Mouse (Mus musculus) heart, embryonic 12.5 days (tissue): Measurements from ENCODE around the gene Mtfmt. TPM values are rescaled to one million over a fixed set of nuclear protein-coding genes. Genes with fewer than 3 reads are reported as not detected.

Source experiments
- ATAC-seq: fragments of 200-750 bp; cut with Nextera tagmentation; 2 replicates; pipeline ENCODE4 v1.8.0; 2017; ENCODE audit warnings: moderate TSS enrichment, moderate library complexity; ENCODE audit not compliant: insufficient number of reproducible peaks, low FRiP score
- H3K27ac ChIP-seq: fragments of 300-500 bp; sonication (generic); 2 replicates; pipeline ENCODE4 v1.5.1; 2016; ENCODE audit warnings: mild to moderate bottlenecking, moderate library complexity; ENCODE audit not compliant: poor library complexity, severe bottlenecking
- H3K27me3 ChIP-seq: fragments of 300-500 bp; sonication (generic); replicated peaks from 2 replicates; pipeline ENCODE4 v1.6.1; 2016; ENCODE audit warnings: mild to moderate bottlenecking, moderate library complexity
- H3K36me3 ChIP-seq: fragments of 300-500 bp; sonication (generic); 2 replicates; pipeline ENCODE4 v1.6.1; 2016; ENCODE audit warnings: mild to moderate bottlenecking, moderate library complexity
- H3K4me1 ChIP-seq: fragments of 300-500 bp; sonication (generic); replicated peaks from 2 replicates; pipeline ENCODE4 v1.6.1; 2016; ENCODE audit warnings: mild to moderate bottlenecking
- H3K4me2 ChIP-seq: fragments of 300-500 bp; sonication (generic); 2 replicates; pipeline ENCODE4 v1.6.1; 2016; ENCODE audit warnings: mild to moderate bottlenecking, moderate library complexity
- H3K4me3 ChIP-seq: fragments of 300-500 bp; sonication (generic); 2 replicates; pipeline ENCODE4 v1.5.1; 2016; ENCODE audit warnings: mild to moderate bottlenecking
- H3K9ac ChIP-seq: fragments of 300-500 bp; sonication (generic); 2 replicates; pipeline ENCODE4 v1.6.1; 2016; ENCODE audit warnings: mild to moderate bottlenecking, moderate library complexity
- H3K9me3 ChIP-seq: fragments of 300-500 bp; sonication (generic); replicated peaks from 2 replicates; pipeline ENCODE4 v1.6.1; 2016; ENCODE audit warnings: mild to moderate bottlenecking, moderate library complexity
- WGBS: fragments of 180-500 bp; shearing (Covaris S2); methylation state at CpG from one replicate; pipeline ENCODE4 v1.1.7; 2016; 5-methylcytosine and 5-hydroxymethylcytosine counted together
- polyA plus RNA-seq: library from polyadenylated mRNA; unstranded; fragments of >200 nt; fragmentation: Nextera tagmentation; extraction: Ambion mirVana; gene quantifications from 2 replicates; pipeline ENCODE4 v1.2.1, GENCODE M21; 2016

Mtfmt gene
- polyA plus RNA-seq, 1 experiment from 2014 or later = 17.5 TPM

- Histone ChIP-seq H3K4me1 (no peaks in the 10 kb centered on the region), H3K36me3 (no peaks in the 10 kb centered on the region), H3K4me3 (no peak overlapping the region), H3K9ac (no peak overlapping the region), H3K9me3 (no peaks in the 10 kb centered on the region), H3K4me2 (no peak overlapping the region), H3K27me3 (no peaks in the 10 kb centered on the region), H3K27ac (no peak overlapping the region)
- 64% methylated on average over 2 of the region's 2 CpGs for WGBS
- ATAC-seq = no peak
Measured at GRCm38 (mm10) chr9:65427511-65427910, 8.1 kb upstream of the Mtfmt start.

GRCm38 (mm10) chr9:65428003-65428402 lies 7.6 kb upstream of the Mtfmt start:
- no peaks in the 10 kb centered on the region for H3K36me3 ChIP-seq
- no peak overlapping the region for H3K4me2 ChIP-seq
- no peaks in the 10 kb centered on the region for H3K9me3 ChIP-seq
- H3K4me1 ChIP-seq = no peaks in the 10 kb centered on the region
- no peak for ATAC-seq
- H3K4me3 ChIP-seq = no peak overlapping the region
- no peaks in the 10 kb centered on the region for H3K27me3 ChIP-seq
- H3K27ac ChIP-seq = no peak overlapping the region
- H3K9ac ChIP-seq = no peak overlapping the region
- WGBS = 81% methylated on average over 5 of the region's 5 CpGs

- Histone ChIP-seq H3K9ac (no peak overlapping the region), H3K4me1 (no peaks in the 10 kb centered on the region), H3K9me3 (no peaks in the 10 kb centered on the region; the same call in 1 of the 2 replicates), H3K36me3 (no peaks in the 10 kb centered on the region), H3K4me2 (no peak overlapping the region), H3K27me3 (no peaks in the 10 kb centered on the region), H3K27ac (no peak overlapping the region), H3K4me3 (no peak overlapping the region)
- no peak for ATAC-seq
Measured at GRCm38 (mm10) chr9:65430401-65430800, 5.2 kb upstream of the Mtfmt start.

- Histone ChIP-seq H3K36me3 (no peaks in the 10 kb centered on the region), H3K27ac (no peak overlapping the region), H3K27me3 (no peaks in the 10 kb centered on the region), H3K4me2 (no peak overlapping the region), H3K4me1 (no peaks in the 10 kb centered on the region), H3K9me3 (no peaks in the 10 kb centered on the region; the same call in 1 of the 2 replicates), H3K9ac (no peak overlapping the region), H3K4me3 (no peak overlapping the region)
- ATAC-seq = no peak
- 85% methylated on average over 5 of the region's 5 CpGs for WGBS
Measured at GRCm38 (mm10) chr9:65430921-65431320, 4.7 kb upstream of the Mtfmt start.

- Histone ChIP-seq H3K4me1 (peaks cover 4% of the 10 kb centered on the region; the same call in 1 of the 2 replicates), H3K9ac (no peak overlapping the region), H3K27ac (no peak overlapping the region), H3K4me3 (no peak overlapping the region), H3K27me3 (no peaks in the 10 kb centered on the region), H3K9me3 (no peaks in the 10 kb centered on the region; the same call in 1 of the 2 replicates), H3K4me2 (no peak overlapping the region), H3K36me3 (no peaks in the 10 kb centered on the region)
- WGBS = 4% methylated on average over 3 of the region's 3 CpGs
- no peak for ATAC-seq
Measured at GRCm38 (mm10) chr9:65432236-65432635, 3.3 kb upstream of the Mtfmt start.

- peaks cover 8% of the 10 kb centered on the region for H3K36me3 ChIP-seq
- ATAC-seq = no peak
- H3K27ac ChIP-seq = no peak overlapping the region
- H3K9me3 ChIP-seq = no peaks in the 10 kb centered on the region; the same call in 1 of the 2 replicates
- H3K4me2 ChIP-seq = no peak overlapping the region
- H3K27me3 ChIP-seq = no peaks in the 10 kb centered on the region
- H3K4me1 ChIP-seq = peaks cover 4% of the 10 kb centered on the region; the same call in 1 of the 2 replicates
- H3K4me3 ChIP-seq = no peak overlapping the region
- WGBS = 55% methylated on average over 5 of the region's 5 CpGs
- no peak overlapping the region for H3K9ac ChIP-seq
Measured at GRCm38 (mm10) chr9:65434140-65434539, 1.4 kb upstream of the Mtfmt start.

- Histone ChIP-seq H3K27ac (no peak overlapping the region), H3K4me3 (no peak overlapping the region), H3K9ac (no peak overlapping the region), H3K36me3 (peaks cover 11% of the 10 kb centered on the region), H3K27me3 (no peaks in the 10 kb centered on the region), H3K9me3 (no peaks in the 10 kb centered on the region; the same call in 1 of the 2 replicates), H3K4me1 (peaks cover 4% of the 10 kb centered on the region; the same call in 1 of the 2 replicates), H3K4me2 (no peak overlapping the region)
- no peak for ATAC-seq
- 72% methylated on average over 4 of the region's 4 CpGs for WGBS
Measured at GRCm38 (mm10) chr9:65435211-65435610, 371 bp upstream of the Mtfmt start.

GRCm38 (mm10) chr9:65444692-65445091 lies 9.1 kb downstream of the Mtfmt start:
- H3K4me3 ChIP-seq = no peak overlapping the region
- H3K9me3 ChIP-seq = no peaks in the 10 kb centered on the region
- no peak overlapping the region for H3K9ac ChIP-seq
- peaks cover 81% of the 10 kb centered on the region for H3K36me3 ChIP-seq
- H3K4me2 ChIP-seq = no peak overlapping the region
- H3K4me1 ChIP-seq = no peaks in the 10 kb centered on the region
- ATAC-seq = no peak
- H3K27ac ChIP-seq = no peak overlapping the region
- 89% methylated on average over 4 of the region's 4 CpGs for WGBS
- no peaks in the 10 kb centered on the region for H3K27me3 ChIP-seq

GRCm38 (mm10) chr9:65447951-65448350 lies 12.4 kb downstream of the Mtfmt start:
- 85% methylated on average over 6 of the region's 6 CpGs for WGBS
- Histone ChIP-seq H3K4me2 (no peak overlapping the region), H3K9me3 (no peaks in the 10 kb centered on the region), H3K9ac (no peak overlapping the region), H3K4me1 (no peaks in the 10 kb centered on the region), H3K27me3 (no peaks in the 10 kb centered on the region), H3K27ac (no peak overlapping the region), H3K4me3 (no peak overlapping the region), H3K36me3 (peaks cover 81% of the 10 kb centered on the region)
- no peak for ATAC-seq

- peaks cover 14% of the 10 kb centered on the region for H3K4me1 ChIP-seq
- no peak overlapping the region for H3K9ac ChIP-seq
- H3K4me2 ChIP-seq = no peak overlapping the region
- no peak overlapping the region for H3K27ac ChIP-seq
- H3K4me3 ChIP-seq = no peak overlapping the region
- 0 out of 2 replicates have a peak, but pooled peaks cover 3% of the 10 kb centered on the region for H3K36me3 ChIP-seq
- ATAC-seq = no peak
- 89% methylated on average over 2 of the region's 2 CpGs for WGBS
- no peaks in the 10 kb centered on the region for H3K9me3 ChIP-seq
- no peaks in the 10 kb centered on the region for H3K27me3 ChIP-seq
Measured at GRCm38 (mm10) chr9:65458975-65459374, 23.4 kb downstream of the Mtfmt start.

- peak overlapping the region; percentile 93 for H3K27ac ChIP-seq
- no peaks in the 10 kb centered on the region for H3K27me3 ChIP-seq
- ATAC-seq = no peak
- peaks cover 14% of the 10 kb centered on the region for H3K4me1 ChIP-seq
- peak overlapping the region; percentile 72 for H3K4me2 ChIP-seq
- H3K4me3 ChIP-seq = peak overlapping the region; percentile 93; the same call in 1 of the 2 replicates
- H3K36me3 ChIP-seq = peaks cover 3% of the 10 kb centered on the region; the same call in 1 of the 2 replicates
- H3K9ac ChIP-seq = no peak overlapping the region
- WGBS = 58% methylated on average over 3 of the region's 3 CpGs
- H3K9me3 ChIP-seq = no peaks in the 10 kb centered on the region
Measured at GRCm38 (mm10) chr9:65460198-65460597, 24.6 kb downstream of the Mtfmt start.
